Mouse (Mus musculus) forebrain, embryonic 10.5 days (tissue): ENCODE measurements at regions not wholly inside any gene's neighbourhood (a gene's known extent, or its start where the extent isn't known, plus 50 kb on each side); places are given as distances from the start of the nearest gene placed in this dataset.
"Not testable (repeated sequence)": the region's sequence is repeated elsewhere in the genome, so short reads cannot be mapped to it uniquely, and the experiment has no call there.

Experiments
- DNase-seq: peaks from one replicate; pipeline ENCODE4 v3.0.0-alpha.2; 2017; ENCODE audit warnings: low spot score; ENCODE audit errors: extremely low spot score
- H3K27ac ChIP-seq: fragments of 300-500 bp; sonication (generic); 2 replicates; pipeline ENCODE4 v1.5.1; 2016; ENCODE audit warnings: mild to moderate bottlenecking
- H3K27me3 ChIP-seq: fragments of 300-500 bp; sonication (generic); 2 replicates; pipeline ENCODE4 v1.6.1; 2016; ENCODE audit warnings: mild to moderate bottlenecking; ENCODE audit not compliant: poor library complexity, severe bottlenecking
- H3K36me3 ChIP-seq: fragments of 300-500 bp; sonication (generic); replicated peaks from 2 replicates; pipeline ENCODE4 v1.6.1; 2016; ENCODE audit warnings: mild to moderate bottlenecking, moderate library complexity
- H3K4me1 ChIP-seq: fragments of 300-500 bp; sonication (generic); 2 replicates; pipeline ENCODE4 v1.6.1; 2016
- H3K4me3 ChIP-seq: fragments of 300-500 bp; sonication (generic); 2 replicates; pipeline ENCODE4 v1.5.1; 2016; ENCODE audit warnings: mild to moderate bottlenecking, moderate library complexity
- H3K9me3 ChIP-seq: fragments of 300-500 bp; sonication (generic); 2 replicates; pipeline ENCODE4 v1.6.1; 2016; ENCODE audit warnings: mild to moderate bottlenecking, moderate library complexity
- WGBS: fragments of 180-500 bp; shearing (Covaris S2); methylation state at CpG from one replicate; pipeline ENCODE4 v1.1.7; 2016; 5-methylcytosine and 5-hydroxymethylcytosine counted together

- H3K36me3 ChIP-seq: no peaks in the 10 kb centered on the region
- DNase-seq: no peak
- no peak overlapping the region for H3K27ac ChIP-seq
- H3K4me1 ChIP-seq: no peaks in the 10 kb centered on the region
- no peaks in the 10 kb centered on the region for H3K27me3 ChIP-seq
- H3K9me3 ChIP-seq: peaks cover 11% of the 10 kb centered on the region
- no peak overlapping the region for H3K4me3 ChIP-seq
- WGBS: 95% methylated on average over 12 of the region's 12 CpGs
These were observed 211.4 kb upstream of the Pou3f2 start for GRCm38 (mm10) chr4:22699561-22699960.

GRCm38 (mm10) chr4:22667733-22668381 is 179.7 kb upstream of the Pou3f2 start:
- DNase-seq: peak; percentile 41
- H3K27ac ChIP-seq: peak overlapping the region; percentile 71
- H3K27me3 ChIP-seq: no peaks in the 10 kb centered on the region
- 0% methylated on average over 7 of the region's 7 CpGs for WGBS
- no peaks in the 10 kb centered on the region for H3K9me3 ChIP-seq
- H3K36me3 ChIP-seq: no peaks in the 10 kb centered on the region
- H3K4me3 ChIP-seq: peak overlapping the region; percentile 30
- H3K4me1 ChIP-seq: peaks cover 19% of the 10 kb centered on the region

DNA sequence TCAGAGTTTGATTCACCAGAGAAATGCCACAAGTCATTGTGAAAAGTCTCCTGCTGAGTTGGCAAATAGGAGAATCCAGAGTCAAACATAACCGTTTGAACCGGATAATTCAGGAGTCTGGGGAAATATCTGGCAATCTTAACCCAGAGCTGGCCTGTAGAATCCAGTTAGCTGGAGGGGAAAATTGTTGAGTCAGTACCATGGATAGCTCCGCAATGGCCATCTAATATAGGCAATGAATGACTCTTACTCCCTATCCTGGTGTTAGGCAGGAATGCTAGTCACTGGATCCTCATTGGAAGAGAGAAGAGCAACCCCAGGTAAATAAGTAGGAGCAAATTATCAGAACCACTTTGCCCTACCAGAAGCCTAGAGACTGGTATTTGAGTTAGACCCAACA is 157.4 kb upstream of the Pou3f2 start:
- Histone ChIP-seq H3K36me3 (no peaks in the 10 kb centered on the region), H3K9me3 (no peaks in the 10 kb centered on the region), H3K4me3 (no peak overlapping the region), H3K27me3 (no peaks in the 10 kb centered on the region), H3K27ac (no peak overlapping the region), H3K4me1 (no peaks in the 10 kb centered on the region)
- no peak for DNase-seq
- 64% methylated on average over 3 of the region's 3 CpGs for WGBS

GRCm38 (mm10) chr4:22608922-22609321 is 120.8 kb upstream of the Pou3f2 start:
- H3K36me3 ChIP-seq: no peaks in the 10 kb centered on the region
- no peak overlapping the region for H3K4me3 ChIP-seq
- H3K9me3 ChIP-seq: no peaks in the 10 kb centered on the region
- 49% methylated on average over 2 of the region's 2 CpGs for WGBS
- DNase-seq: no peak
- no peak overlapping the region for H3K27ac ChIP-seq
- H3K27me3 ChIP-seq: no peaks in the 10 kb centered on the region
- no peaks in the 10 kb centered on the region for H3K4me1 ChIP-seq

DNA sequence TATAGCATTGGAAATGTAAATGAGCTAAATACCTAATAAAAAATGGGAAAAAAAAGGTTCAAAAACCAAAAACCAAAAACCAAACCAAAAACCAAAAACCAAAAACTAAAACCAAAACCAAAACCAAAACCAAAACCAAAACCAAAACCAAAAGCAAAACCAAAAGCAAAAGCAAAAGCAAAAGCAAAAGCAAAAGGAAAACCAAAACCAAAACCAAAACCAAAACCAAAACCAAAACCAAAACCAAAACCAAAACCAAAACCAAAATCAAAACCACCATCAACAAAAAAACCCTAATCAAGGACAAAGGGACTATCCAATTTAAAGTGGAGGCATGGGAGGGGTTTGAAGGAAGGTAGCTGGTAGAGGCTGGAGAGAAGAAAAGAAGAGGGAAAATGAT is 114.0 kb upstream of the Pou3f2 start:
- not testable (repeated sequence) for H3K9me3 ChIP-seq, DNase-seq, H3K4me1 ChIP-seq, H3K27me3 ChIP-seq, H3K36me3 ChIP-seq, H3K4me3 ChIP-seq, H3K27ac ChIP-seq

GRCm38 (mm10) chr4:22587162-22587561 is 99.0 kb upstream of the Pou3f2 start:
- Histone ChIP-seq H3K36me3 (no peaks in the 10 kb centered on the region), H3K27ac (no peak overlapping the region), H3K27me3 (no peaks in the 10 kb centered on the region), H3K9me3 (no peaks in the 10 kb centered on the region), H3K4me3 (no peak overlapping the region), H3K4me1 (no peaks in the 10 kb centered on the region)
- no peak for DNase-seq

- no peak for DNase-seq
- H3K27ac ChIP-seq: no peak overlapping the region
- H3K4me1 ChIP-seq: peaks cover 8% of the 10 kb centered on the region
- no peaks in the 10 kb centered on the region for H3K27me3 ChIP-seq
- no peaks in the 10 kb centered on the region for H3K9me3 ChIP-seq
- WGBS: 78% methylated on average over 2 of the region's 2 CpGs
- H3K4me3 ChIP-seq: no peak overlapping the region
- no peaks in the 10 kb centered on the region for H3K36me3 ChIP-seq
These were observed 77.8 kb upstream of the Pou3f2 start for GRCm38 (mm10) chr4:22565959-22566358.

DNA sequence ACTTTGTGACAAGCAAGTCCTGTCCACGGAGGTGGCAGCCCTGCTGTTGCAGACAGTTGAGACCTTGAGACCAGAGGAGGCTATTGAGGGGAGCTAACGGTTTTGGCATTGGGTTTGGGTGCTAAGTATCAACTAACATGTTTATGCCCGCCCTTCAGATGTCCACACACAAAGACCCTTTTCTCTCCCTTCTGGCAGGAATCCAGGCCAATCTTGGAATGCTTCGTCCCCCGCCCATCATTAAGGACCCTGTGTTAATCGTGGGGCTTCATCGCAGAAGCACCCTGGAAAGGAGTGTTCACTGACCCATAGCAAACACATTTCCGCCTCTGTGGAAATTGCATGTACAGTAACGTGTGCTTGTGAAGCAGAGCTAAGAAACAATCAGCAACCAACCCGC is 76.4 kb upstream of the Pou3f2 start:
- WGBS: 62% methylated on average over 10 of the region's 10 CpGs
- H3K4me1 ChIP-seq: peaks cover 8% of the 10 kb centered on the region

More for the DNA sequence above, 76.4 kb upstream of the Pou3f2 start:
- Histone ChIP-seq H3K36me3 (no peaks in the 10 kb centered on the region), H3K27me3 (no peaks in the 10 kb centered on the region), H3K4me3 (no peak overlapping the region), H3K9me3 (no peaks in the 10 kb centered on the region), H3K27ac (0 out of 2 replicates have a peak overlapping the region, but pooled peaks have one; percentile 20)
- no peak for DNase-seq
